In the genomic region with DNA sequence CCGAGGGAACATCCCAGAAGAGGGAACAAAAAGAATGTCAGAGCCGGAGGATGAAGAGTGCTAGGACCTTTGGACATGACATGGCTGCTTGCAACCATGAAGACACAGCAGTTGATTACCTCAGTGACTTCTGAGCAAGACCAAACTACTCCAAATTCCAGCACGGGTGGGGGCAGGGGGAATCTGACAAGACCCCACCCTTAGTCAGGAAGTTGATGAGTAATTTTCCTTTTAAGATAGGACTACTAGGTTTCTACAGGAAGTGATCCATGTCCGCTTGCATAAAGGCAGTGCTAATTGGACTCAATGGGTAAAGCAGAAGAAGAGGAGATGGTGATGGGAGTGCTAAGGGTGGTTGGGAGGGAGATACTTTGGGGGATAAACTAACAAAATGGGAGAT, we compare ENCODE assay signal across 10 mouse cellular contexts.
"Had no signal": no experiment of that assay in that cellular context is flagged by ENCODE, and none has a peak within 500 bp of the region (broad histone marks: within the 10 kb centered on the region; RNA-seq: fewer than 3 reads in every experiment).

No protein-coding gene starts in this region.

- H3K9ac ChIP-seq: limb, embryonic 15.5 days; liver, embryonic 12.5 days; lung, embryonic 15.5 days; midbrain, embryonic 13.5 days; stomach, embryonic 15.5 days had no signal

- H3K4me3 ChIP-seq: limb, embryonic 15.5 days; liver, embryonic 12.5 days; lung, embryonic 15.5 days; midbrain, embryonic 13.5 days; stomach, embryonic 15.5 days had no signal

- H3K36me3 ChIP-seq: liver, embryonic 12.5 days; lung, embryonic 15.5 days; midbrain, embryonic 13.5 days; stomach, embryonic 15.5 days had no signal

- ATAC-seq: liver, embryonic 12.5 days; midbrain, embryonic 13.5 days had no signal

- H3K9me3 ChIP-seq: limb, embryonic 15.5 days; liver, embryonic 12.5 days; lung, embryonic 15.5 days; midbrain, embryonic 13.5 days; stomach, embryonic 15.5 days had no signal

- H3K27ac ChIP-seq: kidney, postnatal 0 days; limb, embryonic 15.5 days; liver, embryonic 12.5 days; lung, embryonic 15.5 days; midbrain, embryonic 13.5 days; stomach, embryonic 15.5 days had no signal

- H3K27me3 ChIP-seq: limb, embryonic 15.5 days; liver, embryonic 12.5 days; lung, embryonic 15.5 days; midbrain, embryonic 13.5 days; stomach, embryonic 15.5 days had no signal

- H3K4me2 ChIP-seq: limb, embryonic 15.5 days; liver, embryonic 12.5 days; lung, embryonic 15.5 days; midbrain, embryonic 13.5 days; stomach, embryonic 15.5 days had no signal

- H3K4me1 ChIP-seq: liver, embryonic 12.5 days had no signal

- DNase-seq: layer of hippocampus, adult 9-11 months; layer of hippocampus, postnatal 36 days; right cerebral cortex, postnatal 14 days; thymus, postnatal 4 days had no signal
